Mouse (Mus musculus) liver, postnatal 0 days (tissue): ENCODE data around the gene Xlr3a. TPM values are rescaled to one million over a fixed set of nuclear protein-coding genes. Genes with fewer than 3 reads are reported as not detected.

Source experiments
- ATAC-seq: fragments of 200-750 bp; cut with Nextera tagmentation; 2 replicates; pipeline ENCODE4 v1.8.0; 2017; ENCODE audit warnings: mild to moderate bottlenecking, moderate library complexity
- DNase-seq: peaks from one replicate; pipeline ENCODE4 v3.0.0-alpha.2; 2016
- H3K27ac ChIP-seq: fragments of 300-500 bp; sonication (generic); 2 replicates; pipeline ENCODE4 v1.5.1; 2014; ENCODE audit warnings: antibody characterized with exemption, moderate library complexity, mild to moderate bottlenecking, low read depth
- H3K27me3 ChIP-seq: fragments of 300-500 bp; sonication (generic); 2 replicates; pipeline ENCODE4 v1.6.1; 2014; ENCODE audit warnings: low read length, control low read depth, mixed read lengths; ENCODE audit not compliant: insufficient read depth
- H3K36me3 ChIP-seq: fragments of 300-500 bp; sonication (generic); replicated peaks from 2 replicates; pipeline ENCODE4 v1.6.1; 2014; ENCODE audit warnings: mild to moderate bottlenecking, control low read depth, low read length, moderate library complexity, mixed read lengths; ENCODE audit not compliant: insufficient read depth
- H3K4me1 ChIP-seq: fragments of 300-500 bp; sonication (generic); 2 replicates; pipeline ENCODE4 v1.6.1; 2014; ENCODE audit warnings: antibody characterized with exemption, mild to moderate bottlenecking, control low read depth; ENCODE audit not compliant: insufficient read depth
- H3K4me2 ChIP-seq: fragments of 300-500 bp; sonication (generic); 2 replicates; pipeline ENCODE4 v1.6.1; 2014; ENCODE audit warnings: low read depth, mild to moderate bottlenecking, low read length, moderate library complexity, mixed read lengths
- H3K4me3 ChIP-seq: fragments of 300-500 bp; sonication (generic); 2 replicates; pipeline ENCODE4 v1.5.1; 2014; ENCODE audit warnings: low read depth, low read length
- H3K9ac ChIP-seq: fragments of 300-500 bp; sonication (generic); replicated peaks from 2 replicates; pipeline ENCODE4 v1.6.1; 2014; ENCODE audit warnings: mild to moderate bottlenecking, moderate library complexity
- H3K9me3 ChIP-seq: fragments of 300-500 bp; sonication (generic); 2 replicates; pipeline ENCODE4 v1.6.1; 2016; ENCODE audit warnings: mild to moderate bottlenecking, control low read depth, low read length, mixed read lengths
- CTCF ChIP-seq: sonication (generic); IDR thresholded peaks from 2 replicates; pipeline ENCODE4 v1.5.1; 2016; ENCODE audit warnings: antibody characterized with exemption, low read depth
- EP300 ChIP-seq: IDR thresholded peaks from 2 replicates; pipeline ENCODE4 v1.6.1; 2016; ENCODE audit warnings: antibody characterized with exemption, low read depth, mild to moderate bottlenecking
- WGBS: fragments of 180-500 bp; shearing (Covaris S2); extraction: QIAGEN DNeasy Blood & Tissue Kit; methylation state at CpG from one replicate; pipeline ENCODE4 v1.1.7; 2014; ENCODE audit not compliant: insufficient replicate concordance; 5-methylcytosine and 5-hydroxymethylcytosine counted together
- polyA plus RNA-seq: library from polyadenylated mRNA; unstranded; fragments of >200 nt; fragmentation: Nextera tagmentation; extraction: Ambion mirVana; gene quantifications from 2 replicates; pipeline ENCODE4 v1.2.1, GENCODE M21; 2015

Gene Xlr3a
- polyA plus RNA-seq, 1 experiment from 2014 or later: 0.74 TPM

DNA sequence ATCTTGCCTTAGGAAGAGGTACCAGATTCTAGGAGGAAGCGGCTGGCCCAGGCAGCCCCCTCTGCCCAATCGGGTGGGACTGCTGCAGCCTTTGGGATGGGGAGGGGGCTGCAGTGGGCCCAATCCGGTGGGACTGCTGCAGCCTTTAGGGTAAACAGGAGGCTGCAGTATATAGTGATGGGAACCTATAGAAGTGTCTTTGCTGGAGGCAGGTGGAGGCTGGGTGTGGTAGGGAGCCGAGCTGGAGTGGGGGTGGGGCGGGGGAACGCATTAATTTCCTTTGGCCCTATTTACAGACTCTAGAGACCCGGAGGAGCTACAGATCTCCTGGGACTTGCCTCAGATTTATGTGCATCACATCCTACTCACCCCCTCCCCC, 32.5 kb downstream of the Xlr3a start, which contains the start of gene Pnma3:
Pnma3 (plus strand) TSS at position 373 of the 379 bp plus-strand sequence.
- TF ChIP-seq EP300 (no peak), CTCF (no peak)
- no peak within 1 kb of the TSS for H3K4me2 ChIP-seq
- 28% methylated on average over 7 of the region's 7 CpGs for WGBS
- H3K27ac ChIP-seq: no peak within 1 kb of the TSS
- DNase-seq (no peak), ATAC-seq (no peak)
- no peak within 1 kb of the TSS for H3K4me3 ChIP-seq
- H3K9me3 ChIP-seq: no peaks in the 10 kb centered on the region
- no peak within 1 kb of the TSS for H3K9ac ChIP-seq
- no peaks in the 10 kb centered on the region for H3K36me3 ChIP-seq
- H3K27me3 ChIP-seq: peaks cover 6% of the 10 kb centered on the region; the same call in 1 of the 2 replicates
- H3K4me1 ChIP-seq: no peaks in the 10 kb centered on the region

DNA sequence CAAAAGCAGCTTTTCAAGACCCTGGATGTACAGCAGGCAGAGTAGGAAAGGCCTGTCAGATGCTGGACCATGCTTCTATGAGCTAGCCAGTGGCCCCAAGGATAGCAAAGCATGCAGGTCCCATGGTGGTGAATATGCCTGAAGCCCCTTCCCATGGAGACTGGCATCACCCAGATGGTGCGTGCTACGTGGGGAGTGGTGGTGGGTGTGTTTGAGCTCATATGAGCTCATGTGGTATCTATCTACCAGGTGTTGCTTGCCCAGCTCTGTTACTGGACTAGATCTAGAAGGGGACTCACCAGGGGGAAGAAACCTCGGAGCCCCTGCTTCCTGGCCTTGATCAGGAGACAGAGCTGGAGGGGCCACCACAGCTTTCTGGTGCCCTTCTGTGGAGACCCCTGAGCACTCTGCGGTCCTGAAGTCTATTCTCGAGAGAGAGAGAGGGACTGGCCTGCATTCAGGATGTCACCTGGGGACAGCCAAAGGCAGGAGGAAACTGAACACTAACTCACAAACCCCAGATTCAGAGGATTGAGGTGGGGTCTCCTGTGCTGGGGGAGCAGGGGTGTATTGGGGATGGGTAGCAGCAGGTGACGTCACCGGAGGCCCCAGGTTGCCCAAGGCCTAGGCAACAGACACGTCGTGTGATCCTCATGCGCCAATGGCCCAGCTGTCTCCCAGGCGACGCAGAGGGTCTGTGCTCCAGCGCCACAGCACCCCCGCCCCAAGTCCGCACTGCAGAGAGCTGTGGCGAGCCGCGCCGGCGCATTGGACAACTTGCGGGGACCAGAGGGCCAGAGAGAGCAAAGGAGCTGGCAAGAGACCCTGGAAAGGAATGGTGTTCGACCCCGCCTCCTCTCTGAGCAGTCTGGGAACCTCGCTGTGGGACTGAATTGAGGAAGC, 33.1 kb downstream of the Xlr3a start:
- no peak for ATAC-seq
- no peak for DNase-seq
- Histone ChIP-seq H3K4me3 (no peak overlapping the region), H3K9ac (no peak overlapping the region), H3K36me3 (no peaks in the 10 kb centered on the region), H3K27ac (no peak overlapping the region), H3K4me1 (no peaks in the 10 kb centered on the region), H3K4me2 (no peak overlapping the region), H3K27me3 (peaks cover 6% of the 10 kb centered on the region; the same call in 1 of the 2 replicates), H3K9me3 (no peaks in the 10 kb centered on the region)
- WGBS: 43% methylated on average over 22 of the region's 24 CpGs
- TF ChIP-seq CTCF: no peak
- TF ChIP-seq EP300: no peak

- H3K27ac ChIP-seq: no peak overlapping the region
- H3K27me3 ChIP-seq: peaks cover 4% of the 10 kb centered on the region; the same call in 1 of the 2 replicates
- DNase-seq (no peak), ATAC-seq (no peak)
- no peaks in the 10 kb centered on the region for H3K36me3 ChIP-seq
- H3K9me3 ChIP-seq: no peaks in the 10 kb centered on the region
- TF ChIP-seq CTCF: no peak
- TF ChIP-seq EP300: no peak
- H3K4me2 ChIP-seq: no peak overlapping the region
- no peak overlapping the region for H3K9ac ChIP-seq
- no peak overlapping the region for H3K4me3 ChIP-seq
- 41% methylated on average over 5 of the region's 5 CpGs for WGBS
- H3K4me1 ChIP-seq: no peaks in the 10 kb centered on the region
Measured at GRCm38 (mm10) chrX:73062323-73062722, 34.6 kb downstream of the Xlr3a start.

- ATAC-seq (no peak), DNase-seq (no peak)
- H3K36me3 ChIP-seq: no peaks in the 10 kb centered on the region
- H3K4me2 ChIP-seq: no peak overlapping the region
- WGBS: 81% methylated on average over 1 of the region's 1 CpGs
- H3K9me3 ChIP-seq: no peaks in the 10 kb centered on the region
- TF ChIP-seq EP300 (no peak), CTCF (no peak)
- no peak overlapping the region for H3K4me3 ChIP-seq
- H3K27me3 ChIP-seq: peaks cover 4% of the 10 kb centered on the region; the same call in 1 of the 2 replicates
- H3K27ac ChIP-seq: no peak overlapping the region
- H3K9ac ChIP-seq: no peak overlapping the region
- H3K4me1 ChIP-seq: no peaks in the 10 kb centered on the region
Measured at GRCm38 (mm10) chrX:73061528-73061927, 35.4 kb downstream of the Xlr3a start.

GRCm38 (mm10) chrX:73053860-73054563, 42.9 kb downstream of the Xlr3a start:
- Histone ChIP-seq H3K9ac (no peak overlapping the region), H3K27me3 (no peaks in the 10 kb centered on the region), H3K4me3 (no peak overlapping the region), H3K36me3 (no peaks in the 10 kb centered on the region), H3K9me3 (no peaks in the 10 kb centered on the region), H3K4me2 (no peak overlapping the region), H3K27ac (no peak overlapping the region), H3K4me1 (no peaks in the 10 kb centered on the region)
- DNase-seq (peak; percentile 90), ATAC-seq (peak; percentile 96)
- WGBS: 15% methylated on average over 14 of the region's 14 CpGs
- no peak for TF ChIP-seq EP300
- TF ChIP-seq CTCF: peak; percentile 93

GRCm38 (mm10) chrX:73039666-73040065, 57.2 kb downstream of the Xlr3a start:
- 75% methylated on average over 12 of the region's 12 CpGs for WGBS

More at GRCm38 (mm10) chrX:73039666-73040065, 57.2 kb downstream of the Xlr3a start:
- H3K27me3 ChIP-seq: 0 out of 2 replicates have a peak, but pooled peaks cover 4% of the 10 kb centered on the region
- no peak overlapping the region for H3K4me2 ChIP-seq
- H3K4me1 ChIP-seq: no peaks in the 10 kb centered on the region
- ATAC-seq: no peak
- H3K36me3 ChIP-seq: no peaks in the 10 kb centered on the region
- no peak overlapping the region for H3K4me3 ChIP-seq
- DNase-seq: no peak
- H3K9ac ChIP-seq: no peak overlapping the region
- no peak overlapping the region for H3K27ac ChIP-seq
- TF ChIP-seq EP300 (no peak), CTCF (no peak)
- H3K9me3 ChIP-seq: no peaks in the 10 kb centered on the region
